Mouse (Mus musculus) stomach, embryonic 14.5 days (tissue): ENCODE measurements around the gene Stat5a. TPM values are rescaled to one million over a fixed set of nuclear protein-coding genes. Genes with fewer than 3 reads are reported as not detected.

Source experiments
- ATAC-seq: fragments of 200-750 bp; cut with Nextera tagmentation; 2 replicates; pipeline ENCODE4 v1.8.0; 2017; ENCODE audit warnings: low read depth, moderate TSS enrichment; ENCODE audit not compliant: insufficient number of reproducible peaks, insufficient read depth, low FRiP score
- H3K27ac ChIP-seq: fragments of 300-500 bp; sonication (generic); 2 replicates; pipeline ENCODE4 v1.5.1; 2014; ENCODE audit warnings: mild to moderate bottlenecking, low read length, moderate library complexity, mixed read lengths
- H3K27me3 ChIP-seq: fragments of 300-500 bp; sonication (generic); 2 replicates; pipeline ENCODE4 v1.6.1; 2014; ENCODE audit warnings: low read length, control low read depth, mixed read lengths; ENCODE audit not compliant: control insufficient read depth, insufficient read depth
- H3K36me3 ChIP-seq: fragments of 300-500 bp; sonication (generic); 2 replicates; pipeline ENCODE4 v1.6.1; 2014; ENCODE audit warnings: mild to moderate bottlenecking, control low read depth, low read length, moderate library complexity, mixed read lengths; ENCODE audit not compliant: control insufficient read depth, insufficient read depth
- H3K4me1 ChIP-seq: fragments of 300-500 bp; sonication (generic); 2 replicates; pipeline ENCODE4 v1.6.1; 2014; ENCODE audit warnings: low read length, control low read depth, mixed read lengths; ENCODE audit not compliant: control insufficient read depth, insufficient read depth
- H3K4me2 ChIP-seq: fragments of 300-500 bp; sonication (generic); replicated peaks from 2 replicates; pipeline ENCODE4 v1.6.1; 2014; ENCODE audit warnings: low read depth, low read length, control low read depth
- H3K4me3 ChIP-seq: fragments of 300-500 bp; sonication (generic); 2 replicates; pipeline ENCODE4 v1.5.1; 2014; ENCODE audit warnings: low read depth, low read length, control low read depth
- H3K9ac ChIP-seq: fragments of 300-500 bp; sonication (generic); replicated peaks from 2 replicates; pipeline ENCODE4 v1.6.1; 2014; ENCODE audit warnings: low read depth, mild to moderate bottlenecking, control low read depth, low read length, moderate library complexity, mixed read lengths
- H3K9me3 ChIP-seq: fragments of 300-500 bp; sonication (generic); 2 replicates; pipeline ENCODE4 v1.6.1; 2016; ENCODE audit warnings: low read depth, low read length, control low read depth; ENCODE audit not compliant: control insufficient read depth
- WGBS: fragments of 180-500 bp; shearing (Covaris S2); extraction: QIAGEN DNeasy Blood & Tissue Kit; methylation state at CpG from one replicate; pipeline ENCODE4 v1.1.7; 2014; 5-methylcytosine and 5-hydroxymethylcytosine counted together
- polyA plus RNA-seq: library from polyadenylated mRNA; unstranded; fragments of >200 nt; fragmentation: Nextera tagmentation; extraction: Ambion mirVana; gene quantifications from 2 replicates; pipeline ENCODE4 v1.2.1, GENCODE M21; 2014

The Stat5a gene
- polyA plus RNA-seq, 1 experiment from 2014 or later: 7.3 TPM

DNA sequence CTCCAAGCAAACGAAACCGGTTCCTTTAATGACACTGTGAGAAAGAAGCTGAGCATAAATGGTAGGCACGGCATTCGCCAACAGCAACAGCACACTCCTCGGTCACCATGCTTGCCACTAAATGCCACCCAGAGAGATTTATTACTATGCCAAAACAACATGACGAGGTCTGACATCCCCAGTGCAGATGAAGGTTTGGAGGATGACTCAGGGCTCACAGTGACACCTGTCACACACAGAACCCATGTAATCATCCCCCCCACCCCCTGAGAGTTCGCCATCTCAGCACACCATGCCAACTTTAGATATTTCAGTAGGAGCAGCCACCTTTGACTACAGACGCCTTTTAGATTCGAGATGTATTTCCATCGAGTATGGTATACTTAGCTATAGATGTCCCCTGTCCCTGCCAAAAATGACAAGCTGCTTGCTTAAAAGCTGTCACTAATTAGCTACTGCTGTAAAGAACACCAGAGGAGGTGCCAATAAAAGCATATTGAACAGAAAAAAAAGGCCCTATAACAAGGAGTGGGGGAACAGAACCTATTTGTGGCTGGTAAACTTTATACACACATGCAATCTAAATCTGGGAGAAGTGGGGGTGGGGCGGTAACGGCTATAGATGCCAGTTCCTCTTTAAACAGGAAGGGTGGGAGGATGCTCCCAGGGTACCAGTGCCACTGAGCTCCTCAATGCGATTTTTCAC is 32.8 kb upstream of the Stat5a start:
- Histone ChIP-seq H3K36me3 (no peaks in the 10 kb centered on the region), H3K4me2 (no peak overlapping the region), H3K27me3 (no peaks in the 10 kb centered on the region), H3K4me3 (no peak overlapping the region), H3K4me1 (no peaks in the 10 kb centered on the region), H3K27ac (no peak overlapping the region), H3K9ac (no peak overlapping the region), H3K9me3 (no peaks in the 10 kb centered on the region)
- ATAC-seq: no peak
- 82% methylated on average over 13 of the region's 13 CpGs for WGBS

DNA sequence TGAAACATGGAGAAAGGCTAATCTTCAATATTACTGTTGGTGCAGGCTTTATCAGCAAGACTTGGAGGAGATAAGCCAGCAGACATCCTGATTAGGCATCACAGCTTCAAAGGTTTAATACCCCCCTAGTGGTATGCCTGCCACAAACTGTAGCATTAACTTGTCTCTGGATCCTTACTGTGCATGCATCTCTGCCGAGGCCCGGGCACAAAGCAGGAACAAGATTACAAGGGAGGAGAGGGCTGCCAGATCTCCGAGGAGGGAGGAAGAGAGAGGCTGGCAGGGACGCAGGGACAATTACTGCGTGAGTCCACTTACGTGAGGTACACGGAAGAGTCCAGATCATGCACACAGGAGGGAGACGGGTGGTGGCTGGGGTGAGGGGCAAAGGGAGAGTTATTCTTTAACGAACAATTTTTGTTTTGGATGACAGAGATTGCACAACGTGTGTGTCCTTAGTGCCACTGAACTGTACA is 30.4 kb upstream of the Stat5a start:
- 69% methylated on average over 10 of the region's 10 CpGs for WGBS
- Histone ChIP-seq H3K27ac (no peak overlapping the region), H3K36me3 (no peaks in the 10 kb centered on the region), H3K4me2 (no peak overlapping the region), H3K4me3 (no peak overlapping the region), H3K9me3 (no peaks in the 10 kb centered on the region), H3K4me1 (no peaks in the 10 kb centered on the region), H3K9ac (no peak overlapping the region), H3K27me3 (no peaks in the 10 kb centered on the region)
- ATAC-seq: no peak

DNA sequence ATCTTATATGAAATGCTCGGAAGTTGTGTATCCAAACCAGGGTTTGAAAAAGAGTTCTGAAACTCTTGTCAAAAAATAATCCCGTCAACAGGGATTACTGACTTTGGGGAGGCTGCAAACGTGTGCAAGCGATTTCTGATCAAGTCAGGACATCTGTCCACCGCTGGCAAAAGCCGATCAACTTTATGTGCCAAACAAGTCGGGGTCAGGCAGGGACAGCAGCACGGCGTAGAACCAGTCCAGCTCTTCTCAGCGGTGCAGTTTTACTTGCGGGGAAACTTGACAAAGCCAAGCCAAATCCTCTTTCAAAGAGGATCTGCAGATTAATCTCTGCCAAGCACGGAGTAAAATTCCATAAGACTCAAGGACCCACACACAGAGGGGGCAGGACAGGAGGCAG is 29.5 kb upstream of the Stat5a start:
- Histone ChIP-seq H3K9me3 (no peaks in the 10 kb centered on the region), H3K4me1 (no peaks in the 10 kb centered on the region), H3K4me3 (no peak overlapping the region), H3K9ac (no peak overlapping the region), H3K4me2 (no peak overlapping the region), H3K27me3 (no peaks in the 10 kb centered on the region), H3K27ac (no peak overlapping the region), H3K36me3 (no peaks in the 10 kb centered on the region)
- ATAC-seq: no peak
- 69% methylated on average over 12 of the region's 12 CpGs for WGBS

DNA sequence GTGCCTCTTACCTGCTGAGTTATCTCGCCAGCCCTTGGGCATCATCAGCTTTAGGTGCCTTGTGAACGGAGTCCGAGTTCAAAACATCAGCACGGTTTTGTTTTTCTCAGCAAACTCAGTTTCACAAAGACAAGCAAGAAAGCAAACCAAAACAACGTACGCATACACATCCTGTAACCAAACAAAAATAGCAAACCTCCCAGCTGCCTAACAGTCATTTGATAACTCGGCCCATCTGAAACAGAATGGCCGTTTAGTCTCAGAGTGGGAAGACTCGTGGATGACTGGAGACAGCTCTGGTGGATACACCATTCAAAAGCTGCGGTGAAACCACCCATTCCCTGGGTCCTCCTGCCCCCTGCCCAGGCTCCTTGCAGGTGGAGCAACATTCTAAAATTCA is 27.8 kb upstream of the Stat5a start:
- 86% methylated on average over 10 of the region's 10 CpGs for WGBS

DNA sequence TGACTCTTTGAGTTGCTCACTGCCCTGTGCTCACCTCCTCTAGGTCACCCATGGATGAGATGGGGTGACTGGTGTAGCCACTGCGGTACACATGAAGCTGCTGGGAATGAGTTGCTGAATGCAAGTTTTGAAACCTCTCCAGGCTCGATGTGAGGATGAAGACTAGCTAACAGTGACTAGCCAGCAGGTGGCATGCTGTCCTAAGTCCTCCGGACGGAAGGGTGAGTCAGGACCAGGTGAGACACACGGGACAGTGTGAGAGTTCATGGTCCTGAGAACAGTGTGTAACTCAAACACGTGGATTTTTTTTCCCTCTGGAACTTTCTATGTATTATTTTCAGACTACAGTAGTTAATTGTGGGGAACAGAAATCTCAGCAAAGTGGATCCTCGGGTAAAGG is 25.7 kb upstream of the Stat5a start:
- 61% methylated on average over 7 of the region's 7 CpGs for WGBS
- Histone ChIP-seq H3K4me1 (no peaks in the 10 kb centered on the region), H3K9ac (no peak overlapping the region), H3K9me3 (0 out of 2 replicates have a peak, but pooled peaks cover 4% of the 10 kb centered on the region), H3K27ac (no peak overlapping the region), H3K36me3 (no peaks in the 10 kb centered on the region), H3K4me3 (no peak overlapping the region), H3K4me2 (no peak overlapping the region), H3K27me3 (no peaks in the 10 kb centered on the region)
- ATAC-seq: no peak

More for the DNA sequence above, 27.8 kb upstream of the Stat5a start:
- H3K27me3 ChIP-seq: no peaks in the 10 kb centered on the region
- no peak overlapping the region for H3K9ac ChIP-seq
- H3K4me1 ChIP-seq: no peaks in the 10 kb centered on the region
- H3K4me2 ChIP-seq: no peak overlapping the region
- H3K4me3 ChIP-seq: no peak overlapping the region
- H3K9me3 ChIP-seq: no peaks in the 10 kb centered on the region
- H3K27ac ChIP-seq: no peak overlapping the region
- H3K36me3 ChIP-seq: no peaks in the 10 kb centered on the region
- no peak for ATAC-seq

DNA sequence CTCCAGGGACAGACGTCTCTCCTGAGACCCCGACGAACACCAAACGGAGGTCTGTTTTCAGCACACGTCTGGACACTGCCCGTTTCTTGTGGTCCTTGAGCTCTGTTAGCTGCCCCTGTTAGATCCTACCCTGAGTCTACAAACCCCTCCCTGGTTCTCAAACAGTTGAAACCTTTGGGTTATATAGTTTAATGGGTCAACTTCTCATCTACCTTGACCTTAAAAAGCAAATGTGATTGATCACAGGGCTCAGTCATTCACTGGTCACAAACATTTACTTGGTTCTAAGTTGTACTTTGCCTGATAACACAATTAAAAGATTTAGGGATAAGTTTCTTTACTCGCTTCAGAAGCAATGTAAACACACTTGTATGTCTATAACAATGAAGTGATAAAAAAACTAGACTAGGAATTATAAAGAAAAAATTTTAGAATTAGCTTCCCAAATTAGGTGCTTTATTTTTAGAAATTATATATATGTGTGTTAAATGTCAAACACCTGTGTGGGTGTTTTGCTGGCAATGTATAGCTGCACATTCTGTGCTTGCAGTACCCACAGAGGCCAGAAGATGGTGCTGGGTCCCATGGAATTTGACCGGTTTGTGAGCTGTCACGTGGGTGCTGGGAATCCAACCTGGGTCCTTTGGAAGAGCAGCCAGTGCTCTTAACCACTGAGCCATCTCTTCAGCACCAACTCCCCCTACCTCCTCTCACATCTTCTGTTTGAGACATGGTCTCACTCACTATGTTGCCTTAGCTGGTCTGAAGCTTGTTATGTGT is 22.0 kb upstream of the Stat5a start:
- ATAC-seq: no peak
- no peak overlapping the region for H3K9ac ChIP-seq

DNA sequence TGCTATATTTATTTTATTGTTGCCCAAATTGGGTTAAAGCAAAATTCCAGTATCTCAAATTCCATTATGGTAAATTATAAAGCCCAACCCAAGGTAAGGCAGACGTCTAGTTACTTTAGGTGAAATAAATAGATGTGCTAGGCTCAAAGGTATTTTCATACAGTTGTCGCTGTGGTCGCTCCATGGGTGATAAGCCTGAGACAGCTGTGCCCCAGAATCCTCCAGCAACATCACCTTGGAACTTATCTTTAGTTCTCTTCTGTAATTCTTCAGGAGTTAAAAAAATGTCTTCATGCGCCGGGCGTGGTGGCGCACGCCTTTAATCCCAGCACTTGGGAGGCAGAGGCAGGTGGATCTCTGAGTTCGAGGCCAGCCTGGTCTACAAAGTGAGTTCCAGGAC is 20.3 kb upstream of the Stat5a start:
- H3K36me3 ChIP-seq: no peaks in the 10 kb centered on the region
- H3K27me3 ChIP-seq: no peaks in the 10 kb centered on the region
- 92% methylated on average over 9 of the region's 9 CpGs for WGBS
- no peak overlapping the region for H3K4me3 ChIP-seq
- H3K9ac ChIP-seq: no peak overlapping the region
- no peak overlapping the region for H3K4me2 ChIP-seq
- H3K4me1 ChIP-seq: no peaks in the 10 kb centered on the region
- no peak for ATAC-seq
- H3K9me3 ChIP-seq: 0 out of 2 replicates have a peak, but pooled peaks cover 4% of the 10 kb centered on the region
- H3K27ac ChIP-seq: no peak overlapping the region

More for the DNA sequence above, 22.0 kb upstream of the Stat5a start:
- H3K9me3 ChIP-seq: 0 out of 2 replicates have a peak, but pooled peaks cover 4% of the 10 kb centered on the region
- 63% methylated on average over 9 of the region's 9 CpGs for WGBS
- H3K27me3 ChIP-seq: no peaks in the 10 kb centered on the region
- H3K4me3 ChIP-seq: no peak overlapping the region
- H3K27ac ChIP-seq: no peak overlapping the region
- no peak overlapping the region for H3K4me2 ChIP-seq
- no peaks in the 10 kb centered on the region for H3K4me1 ChIP-seq
- no peaks in the 10 kb centered on the region for H3K36me3 ChIP-seq

DNA sequence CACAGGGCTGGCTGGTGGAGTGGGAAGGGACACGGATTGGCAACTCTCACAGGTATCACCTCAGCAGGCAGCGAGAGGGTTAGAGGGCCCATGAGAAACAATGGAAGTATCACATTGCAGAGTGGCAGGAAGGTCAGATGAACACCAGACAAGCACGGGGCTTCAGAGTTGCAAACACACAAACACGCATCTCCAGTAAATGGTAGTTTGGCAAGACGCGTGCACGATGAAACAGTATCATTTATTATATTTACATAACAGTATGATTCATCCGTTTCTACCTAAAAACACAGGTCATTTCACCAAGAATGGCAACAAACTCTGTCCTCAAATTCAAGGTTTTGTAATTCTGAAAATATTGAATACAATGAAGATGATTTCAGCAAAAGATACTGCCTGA is 19.6 kb upstream of the Stat5a start:
- no peak for ATAC-seq
- no peak overlapping the region for H3K9ac ChIP-seq
- 63% methylated on average over 8 of the region's 8 CpGs for WGBS

More for the DNA sequence above, 19.6 kb upstream of the Stat5a start:
- H3K4me1 ChIP-seq: no peaks in the 10 kb centered on the region
- no peak overlapping the region for H3K4me2 ChIP-seq
- 0 out of 2 replicates have a peak, but pooled peaks cover 4% of the 10 kb centered on the region for H3K9me3 ChIP-seq
- no peak overlapping the region for H3K27ac ChIP-seq
- H3K4me3 ChIP-seq: no peak overlapping the region
- no peaks in the 10 kb centered on the region for H3K27me3 ChIP-seq
- H3K36me3 ChIP-seq: no peaks in the 10 kb centered on the region
